Mouse (Mus musculus) left cerebral cortex, postnatal 14 days (tissue): ENCODE data around the gene AI481877. TPM values are rescaled to one million over a fixed set of nuclear protein-coding genes. Genes with fewer than 3 reads are reported as not detected.
A peak's percentile ranks its signal among the peaks of the same experiment; 100 is the strongest.

Source experiments
- DNase-seq, 2 experiments: peaks; one replicate each; pipeline ENCODE4 v3.0.0; 2021 to 2022; ENCODE audit warnings: low spot score in 2 of 2, mixed read lengths in 1 of 2
- intact Hi-C: fragments of 180-260 bp; cut with DNase I; formaldehyde crosslinking; loops from one replicate; pipeline ENCODE4 v1.15.1; 2025
- total RNA-seq, 2 experiments: library from RNA; stranded (reverse); gene quantifications; 2 replicates each; pipeline ENCODE4 v1.2.3; 2021

Gene AI481877
- total RNA-seq, 2 experiments from 2014 or later = not detected

- DNase-seq = no peak
- intact Hi-C loops = no loop called here
Observed at GRCm38 (mm10) chr4:59150907-59151306, 12.1 kb upstream of the AI481877 start.

- intact Hi-C loops = no loop called here
- DNase-seq = no peak
Observed at GRCm38 (mm10) chr4:59149043-59149442, 10.3 kb upstream of the AI481877 start.

GRCm38 (mm10) chr4:59128935-59129334, 9.8 kb downstream of the AI481877 start:
- no peak for DNase-seq
- intact Hi-C loops = no loop called here

GRCm38 (mm10) chr4:59125053-59125452, 13.7 kb downstream of the AI481877 start:
- no peak for DNase-seq
- intact Hi-C loops = no loop called here

GRCm38 (mm10) chr4:59123557-59123956, 15.2 kb downstream of the AI481877 start:
- no peak for DNase-seq
- intact Hi-C loops = no loop called here

- no peak for DNase-seq
- intact Hi-C loops = no loop called here
Observed at GRCm38 (mm10) chr4:59117644-59118495, 20.9 kb downstream of the AI481877 start.

- intact Hi-C loops = no loop called here
- no peak for DNase-seq
Observed at GRCm38 (mm10) chr4:59108721-59109120, 30.1 kb downstream of the AI481877 start.

- intact Hi-C loops = no loop called here
- no peak for DNase-seq
Observed at GRCm38 (mm10) chr4:59107886-59108285, 30.9 kb downstream of the AI481877 start.

GRCm38 (mm10) chr4:59106661-59107060, 32.1 kb downstream of the AI481877 start:
- intact Hi-C loops = no loop called here

GRCm38 (mm10) chr4:59104166-59104565, 34.6 kb downstream of the AI481877 start:
- no peak for DNase-seq
- intact Hi-C loops = no loop called here

More at GRCm38 (mm10) chr4:59106661-59107060, 32.1 kb downstream of the AI481877 start:
- no peak for DNase-seq

GRCm38 (mm10) chr4:59096393-59096792, 42.4 kb downstream of the AI481877 start:
- intact Hi-C loops = loop anchor here (1.0 to 5.0 kb wide), 4 partner anchors 92 to 471 kb away; partner anchors contain the start of gene Ugcg
- DNase-seq = peak; percentile 86 to 87

GRCm38 (mm10) chr4:59089391-59089790, 49.4 kb downstream of the AI481877 start:
- no peak for DNase-seq
- intact Hi-C loops = no loop called here

- intact Hi-C loops = no loop called here
- DNase-seq = no peak
Observed at GRCm38 (mm10) chr4:59083430-59083829, 55.4 kb downstream of the AI481877 start.

- intact Hi-C loops = no loop called here
- no peak for DNase-seq
Observed at GRCm38 (mm10) chr4:59069276-59069675, 69.5 kb downstream of the AI481877 start.

- no peak for DNase-seq
- intact Hi-C loops = no loop called here
Observed at GRCm38 (mm10) chr4:59062526-59062925, 76.3 kb downstream of the AI481877 start.

GRCm38 (mm10) chr4:59057929-59058328, 80.9 kb downstream of the AI481877 start:
- intact Hi-C loops = no loop called here
- no peak for DNase-seq

GRCm38 (mm10) chr4:59051081-59051480, 87.7 kb downstream of the AI481877 start:
- intact Hi-C loops = no loop called here
- DNase-seq = no peak

GRCm38 (mm10) chr4:59047222-59047621, 91.6 kb downstream of the AI481877 start:
- no peak for DNase-seq
- intact Hi-C loops = no loop called here

GRCm38 (mm10) chr4:59043891-59044290, 94.9 kb downstream of the AI481877 start:
- intact Hi-C loops = no loop called here
- no peak for DNase-seq

- intact Hi-C loops = no loop called here
- peak in 1 of 2 experiments; percentile 8 for DNase-seq
Observed at GRCm38 (mm10) chr4:59043074-59043473, 95.7 kb downstream of the AI481877 start.
